Mouse (Mus musculus) kidney, adult 2 months (tissue): ENCODE results near the gene Dlgap5.

Source experiments
- CTCF ChIP-seq: fragments of 200-500 bp; conservative IDR thresholded peaks from 2 replicates; pipeline ENCODE4 v1.5.1; 2011; ENCODE audit warnings: low read depth, mild to moderate bottlenecking, control low read depth, low read length, moderate library complexity, mixed read lengths; ENCODE audit not compliant: insufficient read depth, insufficient read length
- POLR2A ChIP-seq: fragments of 200-500 bp; IDR thresholded peaks from one replicate; pipeline ENCODE4 v1.6.1; 2011; ENCODE audit warnings: low read depth, low read length, control low read depth

- TF ChIP-seq CTCF (no peak), POLR2A (no peak)
These were observed 76.4 kb downstream of the Dlgap5 start for GRCm38 (mm10) chr14:47341811-47342291.
